Mouse (Mus musculus) embryonic facial prominence, embryonic 11.5 days (tissue): ENCODE data around the gene Gemin8. TPM values are rescaled to one million over a fixed set of nuclear protein-coding genes. Genes with fewer than 3 reads are reported as not detected.

Experiments
- ATAC-seq: fragments of 200-750 bp; cut with Nextera tagmentation; replicated peaks from 2 replicates; pipeline ENCODE4 v1.8.0; 2017; ENCODE audit warnings: low read depth; ENCODE audit not compliant: insufficient number of reproducible peaks, low FRiP score, low TSS enrichment
- DNase-seq: peaks from one replicate; pipeline ENCODE4 v3.0.0-alpha.2; 2015; ENCODE audit warnings: low spot score
- H3K27ac ChIP-seq: fragments of 300-500 bp; sonication (generic); replicated peaks from 2 replicates; pipeline ENCODE4 v1.5.1; 2014; ENCODE audit warnings: mild to moderate bottlenecking, low read depth, low read length, control low read depth
- H3K27me3 ChIP-seq: fragments of 300-500 bp; sonication (generic); 2 replicates; pipeline ENCODE4 v1.6.1; 2014; ENCODE audit warnings: mild to moderate bottlenecking, low read length, moderate library complexity, mixed read lengths; ENCODE audit not compliant: control insufficient read depth, insufficient read depth
- H3K36me3 ChIP-seq: fragments of 300-500 bp; sonication (generic); replicated peaks from 2 replicates; pipeline ENCODE4 v1.6.1; 2014; ENCODE audit warnings: low read depth, mild to moderate bottlenecking, low read length, moderate library complexity, mixed read lengths; ENCODE audit not compliant: control insufficient read depth, insufficient read depth
- H3K4me1 ChIP-seq: fragments of 300-500 bp; sonication (generic); 2 replicates; pipeline ENCODE4 v1.6.1; 2014; ENCODE audit warnings: low read length, mixed read lengths; ENCODE audit not compliant: control insufficient read depth, insufficient read depth
- H3K4me2 ChIP-seq: fragments of 300-500 bp; sonication (generic); 2 replicates; pipeline ENCODE4 v1.6.1; 2014; ENCODE audit warnings: low read depth, mild to moderate bottlenecking, control low read depth, low read length, moderate library complexity
- H3K4me3 ChIP-seq: fragments of 300-500 bp; sonication (generic); 2 replicates; pipeline ENCODE4 v1.5.1; 2014; ENCODE audit warnings: low read depth, low read length, control low read depth
- H3K9ac ChIP-seq: fragments of 300-500 bp; sonication (generic); replicated peaks from 2 replicates; pipeline ENCODE4 v1.6.1; 2014; ENCODE audit warnings: mild to moderate bottlenecking, control low read depth, low read length
- H3K9me3 ChIP-seq: fragments of 300-500 bp; sonication (generic); replicated peaks from 2 replicates; pipeline ENCODE4 v1.6.1; 2016; ENCODE audit warnings: mild to moderate bottlenecking, low read length, inconsistent platforms, mixed read lengths; ENCODE audit not compliant: control insufficient read depth
- WGBS: fragments of 180-500 bp; shearing (Covaris S2); extraction: QIAGEN DNeasy Blood & Tissue Kit; methylation state at CpG from one replicate; pipeline ENCODE4 v1.1.7; 2014; 5-methylcytosine and 5-hydroxymethylcytosine counted together
- polyA plus RNA-seq: library from polyadenylated mRNA; unstranded; fragments of >200 nt; fragmentation: Nextera tagmentation; extraction: Ambion mirVana; gene quantifications from 2 replicates; pipeline ENCODE4 v1.2.1, GENCODE M21; 2014

Gene Gemin8
- polyA plus RNA-seq, 1 experiment from 2014 or later: 13.0 TPM

- Histone ChIP-seq H3K4me1 (no peaks in the 10 kb centered on the region), H3K4me2 (no peak overlapping the region), H3K36me3 (no peaks in the 10 kb centered on the region), H3K9me3 (no peaks in the 10 kb centered on the region), H3K9ac (no peak overlapping the region), H3K4me3 (no peak overlapping the region), H3K27me3 (no peaks in the 10 kb centered on the region; the same call in 1 of the 2 replicates), H3K27ac (no peak overlapping the region)
- 49% methylated on average over 2 of the region's 2 CpGs for WGBS
- DNase-seq (no peak), ATAC-seq (no peak)
Measured at GRCm38 (mm10) chrX:166236131-166236530, 65.9 kb downstream of the Gemin8 start.

- H3K27ac ChIP-seq: no peak within 1 kb of the TSS
- H3K4me3 ChIP-seq: peak within 1 kb of the TSS; percentile 48
- H3K9ac ChIP-seq: peak within 1 kb of the TSS; percentile 52
- H3K36me3 ChIP-seq: no peaks in the 10 kb centered on the region
- no peaks in the 10 kb centered on the region for H3K9me3 ChIP-seq
- H3K27me3 ChIP-seq: no peaks in the 10 kb centered on the region; the same call in 1 of the 2 replicates
- ATAC-seq (peak; percentile 90), DNase-seq (peak; percentile 39)
- 21% methylated on average over 56 of the region's 63 CpGs for WGBS
- H3K4me1 ChIP-seq: no peaks in the 10 kb centered on the region
- peak within 1 kb of the TSS; percentile 93 for H3K4me2 ChIP-seq
Measured at GRCm38 (mm10) chrX:166238831-166239460, 68.7 kb downstream of the Gemin8 start, which contains the start of gene Gpm6b. Gene Gpm6b (plus strand): TSS chrX:166238911.

GRCm38 (mm10) chrX:166239520-166239919 is 69.3 kb downstream of the Gemin8 start:
- H3K27me3 ChIP-seq: no peaks in the 10 kb centered on the region; the same call in 1 of the 2 replicates
- ATAC-seq (no peak), DNase-seq (no peak)
- no peak overlapping the region for H3K27ac ChIP-seq
- H3K36me3 ChIP-seq: no peaks in the 10 kb centered on the region
- WGBS: 25% methylated on average over 13 of the region's 13 CpGs
- H3K9ac ChIP-seq: peak overlapping the region; percentile 52
- peak overlapping the region; percentile 93 for H3K4me2 ChIP-seq
- no peaks in the 10 kb centered on the region for H3K4me1 ChIP-seq
- H3K4me3 ChIP-seq: peak overlapping the region; percentile 48
- no peaks in the 10 kb centered on the region for H3K9me3 ChIP-seq

Other genes starting within 250 kb of the Gemin8 start
- 30.6 and 31.7 TPM in 2 replicates for gene Gpm6b, start 68.5 kb downstream of the Gemin8 start, polyA plus RNA-seq